Mouse (Mus musculus) c-Kit-positive CD71-negative TER-119-negative erythroid progenitor cells, embryonic 14.5 days (primary cell): ENCODE results near the gene Nomo1.

Experiments used
- DNase-seq: peaks from one replicate; pipeline ENCODE4 v3.0.0-alpha.2; 2013; ENCODE audit warnings: low read depth

Gene Nomo1

DNA sequence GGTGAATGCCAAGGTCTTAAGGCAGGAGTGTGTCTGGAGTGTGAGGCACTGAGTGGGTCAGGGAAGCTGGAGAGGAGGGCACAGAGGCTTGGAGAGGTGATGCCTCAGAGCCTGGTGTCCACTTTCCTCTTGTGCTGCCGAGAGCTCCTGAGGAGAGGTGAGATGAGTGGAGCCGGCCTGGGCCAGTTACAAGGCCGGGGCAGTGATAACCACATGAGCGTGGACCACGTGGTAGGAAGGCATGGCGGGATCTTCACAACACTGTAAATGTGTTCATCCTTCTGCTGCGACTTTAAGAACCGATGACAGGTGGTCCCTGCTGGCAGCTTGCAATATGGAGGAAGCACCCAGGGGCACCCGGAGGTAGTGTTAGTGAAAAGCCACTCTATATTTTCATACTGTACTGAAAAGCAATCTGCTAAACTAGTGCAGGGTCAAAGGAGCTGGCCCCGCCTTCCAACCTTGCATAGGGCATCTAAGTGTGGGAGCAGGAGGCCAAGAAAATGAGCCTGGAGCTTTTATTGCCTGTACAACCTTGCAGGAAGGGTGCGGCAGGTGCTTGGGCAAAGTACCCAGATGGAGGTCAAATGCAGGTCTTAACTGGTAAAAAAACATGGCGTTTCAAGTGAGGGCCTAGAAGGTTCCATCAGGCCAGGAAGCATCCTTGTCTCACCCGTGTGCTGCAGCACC lies 14.5 kb downstream of the Nomo1 start:
- DNase-seq = no peak

DNA sequence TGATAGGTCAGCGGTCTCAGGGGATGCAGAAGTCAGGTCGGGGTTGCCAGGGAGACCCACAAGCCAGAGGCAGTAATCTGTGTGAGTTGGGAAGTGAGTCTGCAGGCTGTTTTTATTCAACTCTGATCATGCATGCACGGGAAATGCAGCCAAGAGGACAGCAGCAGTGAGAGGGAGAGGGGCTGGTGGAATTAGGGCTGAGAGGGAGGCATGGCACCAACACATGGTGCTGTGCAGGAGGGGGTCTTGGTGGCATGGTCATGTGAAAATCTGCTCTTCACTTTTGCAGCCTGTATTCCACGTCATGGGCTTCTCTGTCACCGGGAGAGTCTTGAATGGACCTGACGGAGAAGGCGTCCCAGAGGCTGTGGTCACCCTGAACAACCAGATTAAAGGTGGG lies 16.5 kb downstream of the Nomo1 start:
- no peak for DNase-seq

DNA sequence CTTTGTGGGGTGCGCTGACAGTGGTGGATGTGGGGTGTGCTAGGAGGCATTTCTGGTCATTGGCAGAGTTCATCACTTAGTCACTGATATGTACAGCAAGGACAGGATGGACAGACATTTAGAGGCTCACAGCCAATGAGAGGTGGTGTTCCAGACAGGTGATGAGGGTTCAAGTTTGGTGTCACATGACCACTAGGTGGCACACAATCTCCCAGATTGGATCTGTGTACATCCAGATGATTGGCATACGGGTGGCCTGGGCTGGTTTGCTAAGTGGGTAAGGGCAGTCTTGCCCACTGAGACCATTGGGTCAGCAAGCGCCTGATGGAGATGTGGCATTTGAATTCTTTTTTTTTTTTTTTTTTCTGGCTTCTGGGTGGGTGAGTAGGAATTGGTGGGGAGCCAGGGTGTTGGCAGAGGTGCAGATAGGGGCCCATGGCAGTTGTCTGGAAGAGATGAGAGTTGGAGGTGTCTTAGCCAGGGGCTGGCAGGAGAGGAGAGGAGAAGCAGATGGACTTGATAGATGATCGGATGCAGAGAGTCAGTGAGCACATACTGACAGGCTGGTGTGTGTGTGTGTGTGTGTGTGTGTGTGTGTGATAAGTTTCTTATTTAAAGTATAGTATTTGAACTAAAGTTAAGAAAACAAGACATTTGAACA lies 18.8 kb downstream of the Nomo1 start:
- DNase-seq = no peak

DNA sequence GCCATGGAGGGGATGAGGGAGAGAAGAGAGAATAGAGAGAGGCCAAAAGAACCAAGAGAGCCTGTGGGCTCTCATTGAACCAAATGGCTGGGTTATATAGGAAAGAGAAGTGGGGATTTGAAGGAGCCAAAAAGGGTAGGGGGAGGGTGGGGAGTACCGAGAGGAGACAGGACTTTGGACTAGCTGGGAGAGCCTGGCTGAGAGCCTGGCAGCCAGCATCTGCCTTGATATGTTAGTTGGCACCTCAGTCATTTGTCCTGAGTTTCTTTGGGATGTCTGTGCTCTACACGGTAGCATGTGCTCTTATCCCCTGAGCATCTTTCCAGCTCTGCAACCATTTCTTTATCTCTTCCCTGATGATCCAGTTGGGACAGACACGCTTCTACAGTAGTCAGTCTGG lies 20.1 kb downstream of the Nomo1 start:
- no peak for DNase-seq

DNA sequence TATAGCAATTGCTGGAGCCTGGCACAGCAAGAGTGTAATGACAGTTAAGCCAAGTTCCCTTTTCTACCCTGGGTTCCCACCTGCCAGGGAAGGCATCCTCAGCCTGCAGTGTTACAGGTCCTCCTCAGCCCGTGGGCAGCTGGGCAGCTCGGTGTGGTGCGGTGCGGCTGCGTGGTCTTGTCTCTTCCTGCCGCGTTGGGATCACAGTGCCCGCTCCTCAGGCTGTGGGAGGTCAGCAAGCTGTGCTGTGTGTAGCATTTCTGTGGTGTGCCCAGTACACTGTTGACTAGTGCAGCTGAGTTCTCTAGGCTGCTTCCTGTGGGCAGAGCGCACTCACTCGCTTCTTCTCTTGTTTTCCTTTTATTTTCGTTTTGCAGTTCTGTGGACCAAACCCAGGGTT lies 25.4 kb downstream of the Nomo1 start:
- DNase-seq = no peak

DNA sequence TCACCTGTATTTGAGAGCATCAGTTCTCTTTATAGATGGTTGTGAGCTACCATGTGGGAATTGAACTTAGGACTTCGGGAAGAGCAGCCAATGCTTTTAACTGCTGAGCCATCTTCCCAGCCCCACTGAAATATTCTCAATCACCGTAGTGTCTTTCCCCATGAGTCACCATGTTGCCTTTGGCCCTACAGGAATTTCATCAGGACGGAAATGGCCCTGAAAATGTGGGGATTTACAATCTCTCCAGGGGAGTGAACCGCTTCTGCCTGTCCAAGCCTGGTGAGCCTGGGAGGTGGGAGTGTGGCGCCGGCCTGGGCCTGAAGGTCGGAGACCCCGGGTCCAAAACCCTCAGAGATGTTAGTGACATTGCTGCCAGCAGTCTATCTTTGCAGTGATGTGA lies 27.2 kb downstream of the Nomo1 start:
- no peak for DNase-seq

DNA sequence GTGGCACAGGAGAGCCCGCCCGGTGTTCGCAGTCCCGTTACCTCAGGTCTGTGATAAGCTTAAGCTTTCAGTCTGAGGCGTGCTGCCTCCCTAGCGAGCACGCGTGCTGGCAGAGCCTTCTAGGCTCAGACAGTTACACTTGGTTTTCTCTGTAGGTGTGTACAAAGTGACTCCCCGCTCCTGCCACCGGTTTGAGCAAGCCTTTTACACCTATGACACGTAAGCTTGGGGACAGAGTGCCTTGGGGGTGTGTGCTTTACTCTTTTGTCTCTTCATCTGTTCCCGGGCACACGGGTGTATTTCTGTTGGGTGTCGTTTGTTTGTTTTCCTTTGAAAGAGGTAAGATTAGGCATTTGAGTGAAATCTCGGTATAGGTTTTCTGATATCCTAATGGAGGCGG lies 28.1 kb downstream of the Nomo1 start:
- DNase-seq = no peak

DNA sequence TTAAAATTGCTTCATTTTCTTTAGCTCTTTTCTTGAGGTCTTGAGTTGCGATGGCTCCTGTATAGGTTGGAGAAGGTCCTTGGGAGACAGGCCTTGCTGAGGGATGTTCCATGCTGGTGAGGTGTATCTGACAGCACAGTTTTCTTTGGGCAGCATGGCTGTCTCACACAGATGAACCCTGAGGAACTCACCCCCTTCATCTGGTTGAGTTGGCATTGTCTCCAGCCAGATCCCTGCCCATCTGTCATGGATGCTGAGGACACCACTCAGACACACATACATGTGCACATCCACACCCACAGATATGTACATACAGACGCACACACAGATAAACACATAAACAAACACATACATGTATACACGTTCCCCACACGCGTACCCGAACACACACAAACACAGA lies 29.8 kb downstream of the Nomo1 start:
- no peak for DNase-seq

DNA sequence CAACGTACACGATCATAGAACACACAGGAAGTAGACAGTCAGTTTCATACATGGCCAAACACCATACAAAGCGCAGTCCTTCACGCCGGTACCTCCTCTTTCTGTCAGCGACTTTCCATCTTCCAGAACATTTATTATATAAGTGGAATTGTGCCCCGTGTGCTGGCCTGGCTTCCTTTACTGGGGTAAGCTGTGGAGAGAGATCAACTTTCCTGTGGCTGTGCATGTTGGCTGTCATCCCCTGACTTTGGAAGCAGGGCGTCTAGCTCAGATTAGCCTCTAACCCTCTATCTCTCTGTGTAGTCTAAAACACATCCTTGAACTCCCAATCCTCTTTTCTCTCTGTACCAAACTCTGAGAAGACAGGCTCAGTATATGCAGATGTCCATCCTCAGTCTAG lies 35.3 kb downstream of the Nomo1 start:
- no peak for DNase-seq

DNA sequence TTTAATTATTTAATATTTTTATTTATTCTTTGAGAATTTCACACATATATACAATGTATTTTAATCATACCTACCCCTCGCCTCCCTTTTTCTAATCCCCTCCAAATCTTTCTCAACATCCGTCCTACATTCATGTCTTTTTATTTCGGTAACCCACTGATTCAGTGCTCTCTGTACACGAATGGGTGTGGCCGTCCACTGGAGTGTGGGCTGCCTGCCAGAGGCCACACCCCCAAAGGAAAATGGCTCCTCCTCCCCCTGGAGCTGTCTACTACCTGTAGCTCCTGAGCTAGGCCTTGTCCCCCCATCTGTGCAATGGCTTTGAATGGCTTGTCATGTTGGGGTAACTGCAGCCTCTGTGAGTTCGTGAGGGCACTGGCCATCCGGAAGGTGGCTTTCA lies 43.3 kb downstream of the Nomo1 start:
- no peak for DNase-seq

DNA sequence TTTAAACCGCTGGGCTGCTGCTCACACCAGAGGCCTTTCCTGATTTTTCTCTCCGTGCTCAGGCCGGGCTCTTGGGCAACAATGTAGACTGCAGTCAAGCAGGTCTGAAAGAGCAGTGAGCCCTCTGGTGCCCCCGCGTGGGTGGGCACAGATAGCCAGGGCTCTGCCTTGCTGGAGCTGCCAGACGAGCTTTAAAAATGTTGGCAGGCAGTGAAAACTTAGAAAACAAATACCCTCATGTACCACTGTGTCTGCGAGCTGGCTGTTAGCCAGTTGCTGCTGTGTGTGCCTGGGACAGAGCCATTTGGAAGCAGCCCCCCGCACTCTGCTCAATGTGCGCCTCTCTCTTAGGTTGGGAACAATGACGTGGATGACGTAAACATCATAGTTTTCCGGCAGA lies 44.2 kb downstream of the Nomo1 start:
- no peak for DNase-seq

DNA sequence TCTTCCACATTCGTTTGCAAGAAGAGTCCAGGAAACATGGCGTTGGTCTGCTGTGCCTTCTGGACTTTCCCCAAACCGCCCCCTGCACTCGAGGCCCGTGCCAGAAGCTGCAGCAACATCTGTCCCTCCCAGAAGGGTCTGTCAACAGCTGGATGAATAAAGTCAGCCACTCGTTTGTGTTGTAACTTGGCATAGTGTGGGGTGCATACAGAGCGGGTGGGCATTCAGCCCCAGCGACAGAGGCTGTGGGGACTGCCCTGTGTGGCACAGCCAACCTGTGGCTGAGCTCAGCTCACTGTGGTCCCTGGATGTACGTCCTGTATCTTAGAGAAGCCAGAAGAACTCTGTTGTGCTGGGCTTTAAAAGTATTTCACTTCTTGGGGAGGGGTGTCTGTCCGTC lies 50.5 kb downstream of the Nomo1 start:
- no peak for DNase-seq

DNA sequence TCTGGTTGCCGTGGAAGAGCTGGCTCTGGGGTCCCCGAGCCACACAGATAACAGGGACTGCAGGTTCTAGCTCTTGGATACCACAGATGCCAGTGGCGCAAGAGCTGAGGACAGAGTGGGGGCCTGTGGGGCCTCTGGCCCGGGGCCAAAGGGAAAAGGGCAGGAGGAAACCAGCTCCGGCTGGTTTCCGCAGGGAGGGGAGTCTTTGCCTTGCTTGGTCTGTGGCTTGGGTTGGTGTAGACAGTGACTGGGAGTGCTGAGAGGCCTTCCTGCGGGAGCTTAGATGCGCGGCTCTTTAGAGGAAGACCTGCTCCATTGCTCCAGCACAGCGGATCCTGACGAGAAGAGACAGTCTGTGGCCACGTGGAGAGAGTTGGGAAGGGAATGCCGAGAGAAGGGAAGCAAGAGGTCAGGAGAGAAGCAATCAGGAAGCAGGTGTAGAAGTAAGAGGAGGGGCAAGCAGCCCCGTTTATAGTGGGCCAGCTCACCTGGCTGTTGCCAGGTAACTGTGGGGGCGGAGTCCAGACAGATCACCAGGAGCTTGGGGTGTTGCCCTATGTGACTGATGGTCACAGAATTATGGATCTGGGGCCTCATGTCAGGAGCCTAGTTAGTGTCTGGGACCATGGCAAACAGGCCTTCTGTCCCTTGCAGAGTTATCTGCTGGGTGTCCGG lies 51.5 kb downstream of the Nomo1 start:
- no peak for DNase-seq

DNA sequence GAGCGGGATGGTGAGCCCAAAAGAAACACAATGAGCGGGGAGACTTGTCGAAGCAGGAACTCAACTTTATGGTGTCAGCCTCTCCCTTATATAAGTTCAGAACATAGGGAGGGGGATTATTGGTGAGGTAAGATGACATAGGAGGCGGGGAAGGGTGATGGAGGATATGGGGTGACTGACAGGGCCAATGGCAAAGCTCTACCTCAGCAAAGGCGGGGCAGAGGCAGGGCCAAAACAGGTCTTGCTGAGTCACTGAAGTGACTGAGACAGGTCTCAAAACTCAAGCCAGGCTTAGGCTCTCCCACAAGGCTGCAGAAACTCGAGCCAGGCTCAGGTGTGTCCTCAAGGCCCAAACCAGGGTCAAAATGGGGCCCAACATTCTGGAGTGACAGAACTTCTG lies 52.9 kb downstream of the Nomo1 start:
- no peak for DNase-seq

DNA sequence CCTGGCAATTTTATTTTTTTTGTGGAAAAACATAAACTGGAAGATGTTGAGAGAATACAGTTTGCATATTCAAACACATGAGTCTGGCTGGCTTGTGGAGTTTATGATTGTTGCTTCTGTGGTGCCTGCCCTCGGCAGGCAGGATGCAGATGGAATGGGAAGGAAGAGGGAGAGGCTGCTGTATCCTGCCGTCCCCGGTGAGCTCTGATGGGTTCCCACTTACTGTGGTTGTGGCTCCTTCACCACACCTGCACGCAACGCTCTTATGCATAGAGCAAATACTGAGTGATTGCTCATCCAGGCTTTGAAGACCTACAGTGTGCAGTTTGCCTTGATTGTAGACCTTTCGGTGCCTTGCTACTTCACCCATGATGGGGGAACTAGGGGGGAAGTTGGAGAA lies 54.7 kb downstream of the Nomo1 start:
- DNase-seq = no peak

DNA sequence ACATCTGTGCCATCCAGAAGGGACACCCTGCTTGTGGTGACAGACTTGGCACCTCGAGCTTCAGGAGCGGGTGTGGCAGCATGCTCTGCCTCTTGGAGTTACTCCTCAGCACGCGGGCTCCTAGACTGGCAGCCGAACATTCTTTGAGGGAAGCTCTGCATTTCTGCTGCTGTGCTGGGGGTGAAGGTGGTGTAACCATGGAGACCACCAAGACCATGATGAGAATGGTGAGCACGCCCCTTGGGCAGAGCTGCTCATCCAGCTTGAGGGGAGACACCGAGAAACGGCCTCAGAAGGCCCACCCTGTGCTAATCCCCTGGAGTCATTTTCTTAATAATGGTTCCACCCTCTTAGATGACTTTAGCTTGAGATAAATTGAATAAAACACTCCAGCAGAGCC lies 59.3 kb downstream of the Nomo1 start:
- DNase-seq = no peak

DNA sequence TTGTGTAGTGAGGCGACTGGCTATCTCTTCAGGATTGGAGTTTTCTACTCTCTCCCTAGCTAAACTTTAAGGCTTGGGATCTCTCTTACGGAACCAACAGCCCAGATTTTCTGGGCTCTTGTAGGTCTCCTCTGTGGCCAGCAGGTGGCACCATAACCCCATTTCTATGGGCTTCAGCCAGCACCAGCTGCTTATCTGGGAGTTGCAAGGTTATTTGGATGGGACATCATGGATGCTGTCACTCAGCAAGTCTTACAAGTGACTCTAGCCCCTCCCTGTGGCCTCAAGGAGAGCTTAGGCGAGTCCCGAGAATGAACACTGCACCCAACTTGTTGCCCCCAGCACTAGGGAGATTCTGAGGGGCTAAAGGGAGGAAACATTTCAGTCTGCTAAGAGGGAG lies 62.6 kb downstream of the Nomo1 start:
- peak; percentile 53 for DNase-seq

DNA sequence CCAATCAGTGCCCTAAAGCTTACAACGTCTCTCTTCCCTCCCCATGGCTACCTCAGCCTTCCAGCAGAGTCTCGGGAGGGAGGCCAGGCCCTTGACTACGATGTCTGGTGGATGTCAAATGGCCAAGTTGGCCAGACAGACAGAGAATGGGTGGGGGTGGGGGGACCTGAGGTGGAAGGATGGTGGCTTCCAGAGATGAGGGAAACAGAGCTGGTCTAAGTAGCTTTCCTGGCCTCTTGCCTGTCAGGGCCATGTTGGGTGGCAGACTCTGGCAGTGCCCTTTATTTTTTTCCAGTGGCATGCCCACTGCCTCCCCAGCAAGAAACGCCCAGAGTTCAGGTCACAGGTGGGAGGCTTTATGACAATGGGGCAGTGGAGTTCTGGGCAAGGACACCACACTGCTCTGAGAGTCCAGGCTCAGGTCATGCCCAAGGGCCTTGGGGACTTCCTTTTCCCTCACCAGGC lies 63.9 kb downstream of the Nomo1 start:
- DNase-seq = no peak

DNA sequence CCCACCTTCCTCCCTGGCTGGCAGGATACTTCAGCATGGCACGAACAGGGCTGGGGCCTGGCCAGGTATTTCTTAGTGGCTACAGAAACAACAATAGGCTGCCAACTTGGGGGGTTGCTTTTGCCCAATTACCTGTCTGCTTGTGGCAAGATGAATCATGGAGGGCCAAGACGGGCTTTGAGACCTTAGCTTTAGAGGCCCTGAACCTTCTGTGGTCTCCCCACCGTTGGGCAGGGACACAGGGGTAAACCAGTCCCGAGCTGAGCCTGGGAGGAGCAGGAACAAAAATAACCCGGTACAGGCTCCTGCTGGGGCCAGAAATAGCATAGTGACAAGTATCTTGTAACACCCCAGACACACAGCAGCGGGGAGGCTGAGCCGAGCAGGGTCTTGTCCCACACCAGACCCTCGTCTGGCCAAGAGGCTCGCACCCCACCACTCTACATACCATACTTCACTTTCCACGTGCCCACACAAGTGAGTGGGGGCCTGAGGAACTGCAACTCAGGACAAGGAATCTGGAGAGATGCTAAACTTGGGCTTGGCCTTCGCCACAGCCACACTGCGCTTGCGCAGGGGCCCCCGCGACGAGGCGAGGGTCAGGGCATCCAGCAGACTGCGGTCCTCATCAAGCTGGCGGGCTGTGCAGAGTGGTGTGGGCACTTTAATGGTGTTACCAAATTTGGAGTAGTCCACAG lies 64.9 kb downstream of the Nomo1 start:
- DNase-seq = no peak

DNA sequence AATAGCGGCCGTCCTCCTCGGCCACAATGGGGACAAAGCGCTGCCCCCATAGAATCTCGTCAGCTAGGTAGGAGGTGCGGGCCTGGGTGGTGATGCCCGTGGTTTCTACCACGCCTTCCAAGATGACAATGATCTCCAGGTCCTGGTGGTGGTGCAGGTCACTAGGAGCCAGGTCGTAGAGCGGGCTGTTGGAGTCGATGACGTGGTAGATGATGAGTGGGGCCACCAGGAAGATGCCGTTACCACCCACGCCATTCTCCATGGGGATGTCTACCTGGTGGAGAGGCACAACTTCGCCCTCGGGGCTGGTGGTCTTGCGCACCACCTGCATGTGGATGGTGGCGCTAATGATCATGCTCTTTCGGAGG lies 65.4 kb downstream of the Nomo1 start:
- no peak for DNase-seq

DNA sequence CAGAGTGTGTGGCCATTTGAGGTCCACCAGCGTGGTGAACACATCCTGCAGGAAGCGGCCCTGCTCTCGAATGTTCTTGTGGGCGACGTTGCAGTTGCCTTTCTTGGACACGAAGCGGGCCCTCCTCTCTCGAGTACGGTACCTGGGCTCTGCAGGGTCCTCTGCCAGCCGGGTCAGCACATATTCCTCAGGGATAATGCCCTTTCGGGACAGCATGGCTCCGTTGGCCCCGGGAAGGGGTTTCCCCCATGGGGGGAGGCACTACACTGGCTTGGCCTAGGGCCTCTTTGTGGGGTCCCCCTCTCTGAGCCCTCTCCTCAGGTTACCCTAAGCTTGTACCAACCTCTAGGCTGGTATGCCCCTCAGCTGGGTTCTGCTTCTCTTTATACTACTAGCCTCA lies 66.2 kb downstream of the Nomo1 start:
- no peak for DNase-seq

DNA sequence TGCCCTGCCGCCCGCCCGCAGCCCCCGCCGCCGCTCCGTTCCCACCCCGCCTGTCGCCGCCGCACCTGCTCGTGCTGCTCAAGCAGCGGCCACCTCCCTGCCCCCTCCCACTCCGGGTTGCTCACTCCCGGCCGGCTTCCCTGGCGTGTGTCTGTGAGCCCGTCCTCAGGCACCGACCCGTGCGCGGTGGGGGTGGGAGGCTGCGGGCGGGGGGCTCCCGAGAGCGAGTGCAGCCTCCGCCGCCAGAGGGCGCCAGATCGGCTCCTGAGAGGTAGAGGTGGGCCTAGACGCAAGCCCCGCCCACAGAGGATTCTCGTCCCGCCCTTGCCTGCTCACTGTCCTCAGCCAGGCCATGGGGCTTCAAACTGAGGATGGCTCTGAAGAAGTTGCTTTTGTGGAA lies 67.1 kb downstream of the Nomo1 start, which contains the start of gene Kcnj11:
Kcnj11 (minus strand) TSS at position 202 of the 400 bp plus-strand sequence.
- peak; percentile 59 for DNase-seq

DNA sequence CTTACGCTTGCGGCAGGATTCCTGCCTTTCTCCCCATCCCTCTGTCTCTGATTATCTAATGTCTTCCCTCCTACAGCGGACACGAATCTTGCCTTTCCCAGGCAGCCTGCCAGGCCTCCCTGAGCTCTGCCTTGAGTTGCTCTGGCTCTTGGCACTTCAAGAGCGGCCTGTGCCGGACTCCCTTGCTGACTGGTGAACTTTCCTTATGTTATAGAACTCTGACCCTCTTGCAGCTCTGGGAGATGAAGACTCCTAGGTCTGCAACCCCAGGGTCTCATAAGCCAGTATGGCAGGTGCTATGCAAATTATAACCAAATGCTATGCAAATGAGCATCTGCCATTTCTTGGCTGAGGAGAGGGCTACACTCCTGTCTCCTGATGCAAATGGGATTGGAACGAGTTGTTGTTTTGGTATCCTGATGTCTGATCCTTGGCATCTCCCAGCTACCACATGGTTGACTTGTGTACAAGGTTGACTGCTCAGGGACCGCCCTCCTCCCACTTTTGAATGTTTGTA lies 69.6 kb downstream of the Nomo1 start:
- DNase-seq = no peak
